Mouse (Mus musculus) testis, adult 2 months (tissue): ENCODE results near the gene Spag9.

Source experiments
- CTCF ChIP-seq: fragments of 200-500 bp; IDR thresholded peaks from 2 replicates; pipeline ENCODE4 v1.5.1; 2012; ENCODE audit warnings: low read depth, mild to moderate bottlenecking, inconsistent platforms, low read length, moderate library complexity; ENCODE audit not compliant: control insufficient read depth, insufficient read depth, insufficient replicate concordance
- POLR2A ChIP-seq: fragments of 200-500 bp; IDR thresholded peaks from 2 replicates; pipeline ENCODE4 v1.6.1; 2012; ENCODE audit warnings: low read depth, mild to moderate bottlenecking, inconsistent platforms, low read length, moderate library complexity; ENCODE audit not compliant: control insufficient read depth

- TF ChIP-seq CTCF (no peak), POLR2A (no peak)
Observed at GRCm38 (mm10) chr11:93979502-93980049, 16.3 kb upstream of the Spag9 start.
